Mouse (Mus musculus) brown adipose tissue, adult 24 weeks (tissue): ENCODE measurements around the gene S100a10. TPM values are rescaled to one million over a fixed set of nuclear protein-coding genes. Genes with fewer than 3 reads are reported as not detected.

Experiments used
- H3K27ac ChIP-seq: fragments of 200-500 bp; replicated peaks from 2 replicates; pipeline ENCODE4 v1.5.1; 2012; ENCODE audit warnings: low read depth, mild to moderate bottlenecking, low read length
- H3K4me1 ChIP-seq: fragments of 200-500 bp; 2 replicates; pipeline ENCODE4 v1.6.1; 2012; ENCODE audit warnings: low read length, mixed read lengths; ENCODE audit not compliant: control insufficient read depth, insufficient read depth, insufficient read length
- H3K4me3 ChIP-seq: fragments of 200-500 bp; 2 replicates; pipeline ENCODE4 v1.5.1; 2012; ENCODE audit warnings: low read depth, mild to moderate bottlenecking, low read length, moderate library complexity; ENCODE audit not compliant: insufficient read depth
- polyA plus RNA-seq: library from polyadenylated mRNA; stranded (reverse); fragments of >200 nt; gene quantifications from 2 replicates; pipeline ENCODE4 v1.2.4, GENCODE M21; 2012; ENCODE audit not compliant: missing spikeins, insufficient read depth, insufficient read length

The S100a10 gene
- polyA plus RNA-seq, 1 experiment = 572 TPM

- Histone ChIP-seq H3K27ac (peak overlapping the region; percentile 92), H3K4me1 (peaks cover 36% of the 10 kb centered on the region; the same call in 1 of the 2 replicates), H3K4me3 (peak overlapping the region; percentile 82)
Observed at GRCm38 (mm10) chr3:93555878-93556254, 986 bp downstream of the S100a10 start.

GRCm38 (mm10) chr3:93556599-93556998 lies 1.7 kb downstream of the S100a10 start:
- Histone ChIP-seq H3K4me1 (peaks cover 36% of the 10 kb centered on the region; the same call in 1 of the 2 replicates), H3K27ac (peak overlapping the region; percentile 92), H3K4me3 (peak overlapping the region; percentile 82)

- Histone ChIP-seq H3K4me1 (peaks cover 35% of the 10 kb centered on the region; the same call in 1 of the 2 replicates), H3K27ac (no peak overlapping the region; the same call in 1 of the 2 replicates), H3K4me3 (peak overlapping the region; percentile 25)
Observed at GRCm38 (mm10) chr3:93557471-93557870, 2.6 kb downstream of the S100a10 start.

GRCm38 (mm10) chr3:93559961-93560360 lies 5.1 kb downstream of the S100a10 start:
- no peak overlapping the region for H3K4me3 ChIP-seq
- H3K27ac ChIP-seq = peak overlapping the region; percentile 35; the same call in 1 of the 2 replicates
- H3K4me1 ChIP-seq = peaks cover 28% of the 10 kb centered on the region; the same call in 1 of the 2 replicates

- Histone ChIP-seq H3K27ac (no peak overlapping the region), H3K4me1 (peaks cover 24% of the 10 kb centered on the region; the same call in 1 of the 2 replicates), H3K4me3 (no peak overlapping the region)
Observed at GRCm38 (mm10) chr3:93562372-93562771, 7.5 kb downstream of the S100a10 start.

- Histone ChIP-seq H3K27ac (no peak overlapping the region), H3K4me3 (no peak overlapping the region), H3K4me1 (peaks cover 23% of the 10 kb centered on the region)
Observed at GRCm38 (mm10) chr3:93563216-93563615, 8.3 kb downstream of the S100a10 start.

GRCm38 (mm10) chr3:93566892-93567291 lies 12.0 kb downstream of the S100a10 start:
- Histone ChIP-seq H3K4me3 (no peak overlapping the region), H3K27ac (no peak overlapping the region), H3K4me1 (peaks cover 5% of the 10 kb centered on the region)

GRCm38 (mm10) chr3:93567721-93568120 lies 12.8 kb downstream of the S100a10 start:
- Histone ChIP-seq H3K4me3 (no peak overlapping the region), H3K4me1 (peaks cover 5% of the 10 kb centered on the region), H3K27ac (no peak overlapping the region)

GRCm38 (mm10) chr3:93568428-93569040 lies 13.7 kb downstream of the S100a10 start:
- H3K4me3 ChIP-seq = peak overlapping the region; percentile 28
- H3K27ac ChIP-seq = peak overlapping the region; percentile 79
- peaks cover 5% of the 10 kb centered on the region for H3K4me1 ChIP-seq

- no peak overlapping the region; the same call in 1 of the 2 replicates for H3K4me3 ChIP-seq
- peak overlapping the region; percentile 79 for H3K27ac ChIP-seq
- H3K4me1 ChIP-seq = peaks cover 5% of the 10 kb centered on the region
Observed at GRCm38 (mm10) chr3:93569046-93569445, 14.2 kb downstream of the S100a10 start.

GRCm38 (mm10) chr3:93572058-93572791 lies 17.3 kb downstream of the S100a10 start:
- Histone ChIP-seq H3K4me1 (peaks cover 5% of the 10 kb centered on the region), H3K27ac (no peak overlapping the region), H3K4me3 (no peak overlapping the region)

GRCm38 (mm10) chr3:93579317-93580038 lies 24.6 kb downstream of the S100a10 start:
- Histone ChIP-seq H3K4me3 (no peak overlapping the region), H3K27ac (no peak overlapping the region), H3K4me1 (peaks cover 3% of the 10 kb centered on the region; the same call in 1 of the 2 replicates)

GRCm38 (mm10) chr3:93580039-93580403 lies 25.1 kb downstream of the S100a10 start:
- H3K4me3 ChIP-seq = no peak overlapping the region
- no peak overlapping the region for H3K27ac ChIP-seq
- peaks cover 3% of the 10 kb centered on the region; the same call in 1 of the 2 replicates for H3K4me1 ChIP-seq

- Histone ChIP-seq H3K4me3 (no peak overlapping the region), H3K27ac (no peak overlapping the region), H3K4me1 (peaks cover 3% of the 10 kb centered on the region; the same call in 1 of the 2 replicates)
Observed at GRCm38 (mm10) chr3:93580946-93581345, 26.1 kb downstream of the S100a10 start.

GRCm38 (mm10) chr3:93581687-93582086 lies 26.8 kb downstream of the S100a10 start:
- H3K4me3 ChIP-seq = no peak overlapping the region
- peaks cover 3% of the 10 kb centered on the region; the same call in 1 of the 2 replicates for H3K4me1 ChIP-seq
- no peak overlapping the region for H3K27ac ChIP-seq
